Mouse (Mus musculus) midbrain, embryonic 12.5 days (tissue): Measurements from ENCODE around the gene Wfdc10. TPM values are rescaled to one million over a fixed set of nuclear protein-coding genes. Genes with fewer than 3 reads are reported as not detected.
A peak's percentile ranks its signal among the peaks of the same experiment; 100 is the strongest.

Experiments
- ATAC-seq: fragments of 200-750 bp; cut with Nextera tagmentation; 2 replicates; pipeline ENCODE4 v1.8.0; 2017; ENCODE audit warnings: low read depth, moderate TSS enrichment, moderate library complexity; ENCODE audit not compliant: low FRiP score
- H3K27ac ChIP-seq: fragments of 300-500 bp; sonication (generic); replicated peaks from 2 replicates; pipeline ENCODE4 v1.5.1; 2016; ENCODE audit warnings: mild to moderate bottlenecking
- H3K27me3 ChIP-seq: fragments of 300-500 bp; sonication (generic); 2 replicates; pipeline ENCODE4 v1.6.1; 2016; ENCODE audit warnings: mild to moderate bottlenecking
- H3K36me3 ChIP-seq: fragments of 300-500 bp; sonication (generic); 2 replicates; pipeline ENCODE4 v1.6.1; 2016
- H3K4me1 ChIP-seq: fragments of 300-500 bp; sonication (generic); 2 replicates; pipeline ENCODE4 v1.6.1; 2016
- H3K4me2 ChIP-seq: fragments of 300-500 bp; sonication (generic); replicated peaks from 2 replicates; pipeline ENCODE4 v1.6.1; 2016; ENCODE audit warnings: mild to moderate bottlenecking, moderate library complexity
- H3K4me3 ChIP-seq: fragments of 300-500 bp; sonication (generic); 2 replicates; pipeline ENCODE4 v1.5.1; 2016; ENCODE audit warnings: mild to moderate bottlenecking
- H3K9ac ChIP-seq: fragments of 300-500 bp; sonication (generic); replicated peaks from 2 replicates; pipeline ENCODE4 v1.6.1; 2016; ENCODE audit warnings: mild to moderate bottlenecking, moderate library complexity
- H3K9me3 ChIP-seq: fragments of 300-500 bp; sonication (generic); 2 replicates; pipeline ENCODE4 v1.6.1; 2016; ENCODE audit warnings: mild to moderate bottlenecking
- WGBS: fragments of 180-500 bp; shearing (Covaris S2); methylation state at CpG from one replicate; pipeline ENCODE4 v1.1.7; 2016; 5-methylcytosine and 5-hydroxymethylcytosine counted together
- polyA plus RNA-seq: library from polyadenylated mRNA; unstranded; fragments of >200 nt; fragmentation: Nextera tagmentation; extraction: Ambion mirVana; gene quantifications from 2 replicates; pipeline ENCODE4 v1.2.1, GENCODE M21; 2016

Gene Wfdc10
- polyA plus RNA-seq, 1 experiment from 2014 or later = not detected

GRCm38 (mm10) chr2:164670261-164670660 lies 14.4 kb downstream of the Wfdc10 start:
- Histone ChIP-seq H3K36me3 (no peaks in the 10 kb centered on the region), H3K4me2 (no peak overlapping the region), H3K9me3 (no peaks in the 10 kb centered on the region; the same call in 1 of the 2 replicates), H3K27ac (no peak overlapping the region), H3K4me3 (no peak overlapping the region), H3K27me3 (no peaks in the 10 kb centered on the region), H3K4me1 (no peaks in the 10 kb centered on the region), H3K9ac (no peak overlapping the region)
- 86% methylated on average over 5 of the region's 5 CpGs for WGBS
- no peak for ATAC-seq

GRCm38 (mm10) chr2:164670938-164671337 lies 15.1 kb downstream of the Wfdc10 start:
- no peaks in the 10 kb centered on the region for H3K4me1 ChIP-seq
- H3K4me3 ChIP-seq = no peak overlapping the region
- no peak overlapping the region for H3K27ac ChIP-seq
- ATAC-seq = no peak
- H3K9me3 ChIP-seq = no peaks in the 10 kb centered on the region; the same call in 1 of the 2 replicates
- 23% methylated on average over 1 of the region's 1 CpGs for WGBS
- no peak overlapping the region for H3K4me2 ChIP-seq
- H3K9ac ChIP-seq = no peak overlapping the region
- H3K36me3 ChIP-seq = no peaks in the 10 kb centered on the region
- H3K27me3 ChIP-seq = no peaks in the 10 kb centered on the region

DNA sequence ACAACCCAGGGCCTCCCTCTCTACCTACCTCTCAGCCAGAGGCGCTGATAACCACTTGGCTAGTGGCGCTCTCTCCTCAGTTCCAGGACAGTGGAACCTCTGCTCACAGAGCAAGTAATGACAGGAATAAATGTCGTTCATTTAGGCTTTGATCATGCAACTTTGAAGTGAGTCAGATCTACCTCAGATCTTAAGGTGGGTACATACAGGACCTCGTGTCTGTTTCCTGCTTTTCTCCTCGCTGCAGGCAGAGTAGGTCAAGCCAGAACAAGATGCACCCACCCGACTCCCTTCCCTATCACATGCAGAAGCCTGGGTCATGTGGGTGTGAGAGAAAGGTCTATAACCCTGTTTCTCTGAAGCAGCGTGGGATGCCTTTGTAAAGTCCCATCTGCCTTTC lies 18.1 kb downstream of the Wfdc10 start, which contains the start of gene Wfdc11:
Gene Wfdc11 (minus strand): TSS at position 101 of the 400 bp plus-strand sequence.
- no peak within 1 kb of the TSS for H3K4me3 ChIP-seq
- ATAC-seq = no peak
- no peaks in the 10 kb centered on the region for H3K4me1 ChIP-seq
- no peaks in the 10 kb centered on the region for H3K27me3 ChIP-seq
- no peak within 1 kb of the TSS for H3K27ac ChIP-seq
- H3K9ac ChIP-seq = no peak within 1 kb of the TSS
- H3K4me2 ChIP-seq = no peak within 1 kb of the TSS
- 84% methylated on average over 7 of the region's 7 CpGs for WGBS
- H3K36me3 ChIP-seq = no peaks in the 10 kb centered on the region
- H3K9me3 ChIP-seq = no peaks in the 10 kb centered on the region; the same call in 1 of the 2 replicates

GRCm38 (mm10) chr2:164676103-164676502 lies 20.3 kb downstream of the Wfdc10 start:
- no peaks in the 10 kb centered on the region; the same call in 1 of the 2 replicates for H3K9me3 ChIP-seq
- H3K4me3 ChIP-seq = no peak overlapping the region
- no peaks in the 10 kb centered on the region for H3K27me3 ChIP-seq
- WGBS = 83% methylated on average over 7 of the region's 7 CpGs
- no peak overlapping the region for H3K9ac ChIP-seq
- H3K36me3 ChIP-seq = no peaks in the 10 kb centered on the region
- H3K27ac ChIP-seq = no peak overlapping the region
- no peak for ATAC-seq
- H3K4me2 ChIP-seq = no peak overlapping the region
- H3K4me1 ChIP-seq = peaks cover 4% of the 10 kb centered on the region; the same call in 1 of the 2 replicates

GRCm38 (mm10) chr2:164676916-164677685 lies 21.3 kb downstream of the Wfdc10 start:
- ATAC-seq = no peak
- Histone ChIP-seq H3K4me2 (no peak overlapping the region), H3K4me1 (peaks cover 4% of the 10 kb centered on the region; the same call in 1 of the 2 replicates), H3K27me3 (no peaks in the 10 kb centered on the region), H3K4me3 (no peak overlapping the region), H3K9ac (no peak overlapping the region), H3K9me3 (no peaks in the 10 kb centered on the region; the same call in 1 of the 2 replicates), H3K27ac (no peak overlapping the region), H3K36me3 (no peaks in the 10 kb centered on the region)
- 88% methylated on average over 16 of the region's 16 CpGs for WGBS

- no peak overlapping the region for H3K9ac ChIP-seq
- H3K9me3 ChIP-seq = no peaks in the 10 kb centered on the region
- H3K4me2 ChIP-seq = peak overlapping the region; percentile 47
- no peaks in the 10 kb centered on the region for H3K27me3 ChIP-seq
- H3K27ac ChIP-seq = no peak overlapping the region
- 22% methylated on average over 19 of the region's 19 CpGs for WGBS
- H3K4me1 ChIP-seq = peaks cover 4% of the 10 kb centered on the region; the same call in 1 of the 2 replicates
- peak overlapping the region; percentile 30 for H3K4me3 ChIP-seq
- peak; percentile 63 for ATAC-seq
- H3K36me3 ChIP-seq = no peaks in the 10 kb centered on the region
Observed at GRCm38 (mm10) chr2:164678848-164679625, 23.2 kb downstream of the Wfdc10 start.

DNA sequence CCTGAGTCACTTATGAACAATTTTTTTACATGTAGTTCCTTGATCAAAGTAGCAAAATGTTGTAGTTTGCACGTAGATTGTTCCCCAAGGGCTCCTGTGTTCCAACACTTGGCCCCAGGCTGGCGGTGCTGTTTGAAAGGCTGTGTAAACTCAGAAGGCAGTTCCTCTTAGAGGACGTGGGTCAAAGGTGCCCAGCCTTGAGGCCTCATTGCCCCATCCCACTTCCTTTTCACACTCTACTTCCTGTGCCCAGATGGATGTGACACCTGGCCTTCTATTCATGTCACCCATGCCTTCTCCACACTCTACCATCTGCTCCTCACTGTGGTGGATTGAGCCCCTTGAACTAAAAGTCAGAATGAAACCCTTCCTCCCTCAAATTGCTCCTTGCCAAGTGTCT lies 24.1 kb downstream of the Wfdc10 start:
- Histone ChIP-seq H3K9ac (no peak overlapping the region), H3K27me3 (no peaks in the 10 kb centered on the region), H3K4me2 (no peak overlapping the region), H3K27ac (no peak overlapping the region), H3K36me3 (no peaks in the 10 kb centered on the region), H3K4me3 (no peak overlapping the region), H3K9me3 (no peaks in the 10 kb centered on the region), H3K4me1 (peaks cover 4% of the 10 kb centered on the region; the same call in 1 of the 2 replicates)
- no peak for ATAC-seq
- 57% methylated on average over 3 of the region's 3 CpGs for WGBS

- Histone ChIP-seq H3K27ac (no peak within 1 kb of the TSS), H3K4me1 (no peaks in the 10 kb centered on the region), H3K4me2 (no peak within 1 kb of the TSS), H3K4me3 (no peak within 1 kb of the TSS), H3K9ac (no peak within 1 kb of the TSS), H3K27me3 (no peaks in the 10 kb centered on the region), H3K36me3 (no peaks in the 10 kb centered on the region), H3K9me3 (no peaks in the 10 kb centered on the region)
- 51% methylated on average over 3 of the region's 3 CpGs for WGBS
- ATAC-seq = no peak
Observed at GRCm38 (mm10) chr2:164684807-164685206, 29.0 kb downstream of the Wfdc10 start, which contains the start of gene Wfdc13. Gene Wfdc13 (plus strand): TSS chr2:164685107.

DNA sequence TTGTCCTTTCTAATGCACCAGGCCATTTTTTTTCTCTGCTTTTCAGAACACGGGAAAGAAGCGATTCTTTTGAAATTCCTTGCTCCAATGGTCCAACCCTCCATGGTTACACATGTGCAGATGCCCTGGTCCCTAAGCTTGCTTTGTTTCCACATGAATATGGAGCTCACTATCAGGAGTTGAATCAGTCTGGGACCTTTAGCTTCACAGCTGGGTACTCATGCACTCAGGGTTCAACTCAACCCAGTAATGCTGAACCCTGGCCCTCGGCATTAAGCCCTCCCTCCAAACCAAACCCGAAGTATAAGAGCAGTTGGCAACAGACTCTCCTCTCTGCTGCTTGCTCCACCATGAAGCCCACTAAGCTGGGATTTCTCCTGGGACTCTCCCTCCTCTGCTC lies 42.4 kb downstream of the Wfdc10 start, which contains the start of gene Spint4:
Gene Spint4 (plus strand): TSS at position 301 of the 400 bp plus-strand sequence.
- H3K4me1 ChIP-seq = no peaks in the 10 kb centered on the region
- WGBS = 77% methylated on average over 4 of the region's 4 CpGs
- H3K4me3 ChIP-seq = no peak within 1 kb of the TSS
- H3K27ac ChIP-seq = no peak within 1 kb of the TSS
- no peaks in the 10 kb centered on the region for H3K27me3 ChIP-seq
- H3K9me3 ChIP-seq = no peaks in the 10 kb centered on the region
- no peak for ATAC-seq
- no peak within 1 kb of the TSS for H3K9ac ChIP-seq
- H3K36me3 ChIP-seq = no peaks in the 10 kb centered on the region
- no peak within 1 kb of the TSS for H3K4me2 ChIP-seq

GRCm38 (mm10) chr2:164700959-164701358 lies 45.1 kb downstream of the Wfdc10 start:
- Histone ChIP-seq H3K4me3 (no peak overlapping the region), H3K9ac (no peak overlapping the region), H3K4me2 (no peak overlapping the region), H3K9me3 (no peaks in the 10 kb centered on the region), H3K36me3 (no peaks in the 10 kb centered on the region), H3K27me3 (no peaks in the 10 kb centered on the region), H3K4me1 (no peaks in the 10 kb centered on the region), H3K27ac (no peak overlapping the region)
- no peak for ATAC-seq
- 84% methylated on average over 5 of the region's 5 CpGs for WGBS

- Histone ChIP-seq H3K4me1 (no peaks in the 10 kb centered on the region), H3K9me3 (no peaks in the 10 kb centered on the region), H3K4me3 (no peak overlapping the region), H3K36me3 (no peaks in the 10 kb centered on the region), H3K4me2 (no peak overlapping the region), H3K27ac (no peak overlapping the region), H3K27me3 (no peaks in the 10 kb centered on the region), H3K9ac (no peak overlapping the region)
- WGBS = 82% methylated on average over 5 of the region's 5 CpGs
- ATAC-seq = no peak
Observed at GRCm38 (mm10) chr2:164701761-164702160, 45.9 kb downstream of the Wfdc10 start.

DNA sequence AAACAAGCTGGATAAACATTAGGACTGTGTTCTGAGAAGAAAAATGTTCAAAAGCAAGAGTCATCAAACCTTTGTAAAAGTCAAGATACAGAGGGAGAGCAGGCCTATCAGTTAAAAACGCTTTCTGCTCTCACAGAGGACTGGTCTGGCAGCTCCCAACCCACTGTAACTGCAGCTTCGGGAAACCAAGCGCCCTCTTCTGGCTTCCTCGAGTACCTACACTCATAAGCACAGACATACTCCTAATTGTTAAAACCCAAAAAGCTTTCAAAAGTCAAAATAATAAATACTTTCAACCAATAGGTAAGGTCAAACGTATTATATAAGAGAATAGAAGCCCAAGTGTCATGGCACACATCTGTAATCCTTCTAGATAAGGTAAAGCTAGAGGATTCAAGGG lies 48.4 kb downstream of the Wfdc10 start:
- ATAC-seq = no peak
- WGBS = 73% methylated on average over 5 of the region's 5 CpGs
- H3K27me3 ChIP-seq = no peaks in the 10 kb centered on the region

More for the DNA sequence above, 48.4 kb downstream of the Wfdc10 start:
- H3K36me3 ChIP-seq = no peaks in the 10 kb centered on the region
- H3K27ac ChIP-seq = no peak overlapping the region
- no peak overlapping the region for H3K9ac ChIP-seq
- no peaks in the 10 kb centered on the region for H3K4me1 ChIP-seq
- H3K9me3 ChIP-seq = no peaks in the 10 kb centered on the region
- no peak overlapping the region for H3K4me2 ChIP-seq
- H3K4me3 ChIP-seq = no peak overlapping the region
